Mouse (Mus musculus): ENCODE results near the gene Hrnr. TPM values are rescaled to one million over a fixed set of nuclear protein-coding genes. Genes with fewer than 3 reads are reported as not detected.
A peak's percentile ranks its signal among the peaks of the same experiment; 100 is the strongest.

The Hrnr gene
- polyA plus RNA-seq, 2 experiments = 0.23 to 1.4 TPM

DNA sequence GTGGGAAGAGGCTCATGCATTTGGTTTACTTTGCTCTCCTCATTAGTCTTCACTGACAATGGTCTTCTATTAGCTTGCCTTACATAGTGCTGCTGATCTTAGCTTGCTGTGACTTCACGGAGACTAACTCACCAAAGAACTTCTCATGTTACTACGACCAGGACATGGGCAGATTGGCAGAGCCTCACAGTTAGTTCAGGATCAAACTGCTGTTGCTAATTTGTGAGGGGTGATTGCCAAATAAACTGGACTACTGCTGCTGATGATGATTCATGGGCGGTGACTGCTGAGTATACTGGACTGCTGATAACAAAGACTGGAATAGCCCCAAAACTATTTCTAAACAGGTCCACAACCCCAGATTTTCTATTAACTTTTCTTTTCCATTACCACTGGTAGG is 8.2 kb upstream of the Hrnr start:
- no peak overlapping the region for H3K4me2 ChIP-seq (replicated peaks; ENCODE audit: low read depth, low read length, severe bottlenecking)
- no peak for TF ChIP-seq POLR2A (IDR thresholded peaks at IDR 0.05; ENCODE audit: borderline replicate concordance, extremely low read depth, insufficient read depth, insufficient read length)
- WGBS = 61% methylated on average over 3 of the region's 3 CpGs

DNA sequence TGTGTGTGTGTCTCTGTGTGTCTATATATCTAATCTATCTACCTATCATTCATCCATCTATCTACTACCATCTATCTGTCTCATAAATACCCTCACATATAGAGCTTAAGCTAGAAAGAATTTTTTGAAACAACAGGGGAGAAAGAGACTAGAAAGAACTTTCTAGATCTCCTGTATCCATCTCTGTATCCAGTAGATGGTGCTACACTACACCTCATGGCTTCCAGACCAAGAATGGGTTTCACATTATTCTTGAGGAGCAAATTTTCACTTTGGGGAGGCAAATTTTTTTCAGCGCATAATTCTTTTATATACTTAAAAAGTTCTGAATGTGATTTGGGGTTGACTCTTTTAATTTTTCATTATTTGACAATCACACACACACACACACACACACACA is 5.2 kb upstream of the Hrnr start:
- TF ChIP-seq POLR2A (IDR thresholded peaks at IDR 0.05; ENCODE audit: borderline replicate concordance, extremely low read depth, insufficient read depth, insufficient read length) = no peak
- no peaks in the 10 kb centered on the region for H3K4me1 ChIP-seq (ENCODE audit: control insufficient read depth, insufficient read depth, low read length)
- no peak overlapping the region for H3K9ac ChIP-seq (ENCODE audit: low read depth, low read length, severe bottlenecking)
- H3K9me3 ChIP-seq (ENCODE audit: control insufficient read depth, low read length) = no peaks in the 10 kb centered on the region
- H3K36me3 ChIP-seq (ENCODE audit: control insufficient read depth, insufficient read depth, low read length) = no peaks in the 10 kb centered on the region
- 90% methylated on average over 1 of the region's 1 CpGs for WGBS
- ATAC-seq (ENCODE audit: low FRiP score, low read depth) = no peak
- DNase-seq (ENCODE audit: low spot score) = no peak
- H3K27ac ChIP-seq (replicated peaks; ENCODE audit: low read depth, low read length) = no peak overlapping the region
- no peak overlapping the region for H3K4me2 ChIP-seq (replicated peaks; ENCODE audit: low read depth, low read length, severe bottlenecking)
- no peaks in the 10 kb centered on the region for H3K27me3 ChIP-seq (ENCODE audit: control insufficient read depth, insufficient read depth, low read length)
- H3K4me3 ChIP-seq (replicated peaks; ENCODE audit: low read length) = no peak overlapping the region

More for the DNA sequence above, 8.2 kb upstream of the Hrnr start:
- no peak overlapping the region for H3K27ac ChIP-seq (replicated peaks; ENCODE audit: low read depth, low read length)
- H3K9ac ChIP-seq (ENCODE audit: low read depth, low read length, severe bottlenecking) = no peak overlapping the region
- no peaks in the 10 kb centered on the region for H3K4me1 ChIP-seq (ENCODE audit: control insufficient read depth, insufficient read depth, low read length)
- no peaks in the 10 kb centered on the region for H3K9me3 ChIP-seq (ENCODE audit: control insufficient read depth, low read length)
- no peaks in the 10 kb centered on the region for H3K27me3 ChIP-seq (ENCODE audit: control insufficient read depth, insufficient read depth, low read length)
- H3K4me3 ChIP-seq (replicated peaks; ENCODE audit: low read length) = no peak overlapping the region
- DNase-seq (ENCODE audit: low spot score) (no peak), ATAC-seq (ENCODE audit: low FRiP score, low read depth) (no peak)
- no peaks in the 10 kb centered on the region for H3K36me3 ChIP-seq (ENCODE audit: control insufficient read depth, insufficient read depth, low read length)

DNA sequence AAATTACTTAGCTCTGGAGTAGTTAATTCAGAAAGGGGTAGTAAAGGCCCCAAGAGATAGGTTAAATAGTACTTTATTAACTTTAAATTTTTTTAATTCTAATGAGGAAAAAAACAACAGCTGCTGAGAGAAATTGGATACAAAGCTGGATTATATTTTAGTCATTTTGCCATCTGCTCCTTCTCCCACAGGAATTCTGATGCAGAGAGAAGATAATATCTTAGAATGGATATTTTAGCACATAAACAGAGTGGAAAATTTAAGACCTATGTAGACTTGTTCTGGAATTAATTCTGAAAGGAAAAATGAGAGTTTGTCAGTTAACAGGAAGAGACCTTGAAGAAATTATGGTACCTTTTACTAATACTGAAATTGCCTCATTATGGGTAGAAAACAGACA is 18.2 kb downstream of the Hrnr start:
- Histone ChIP-seq H3K9ac (ENCODE audit: low read depth, low read length, severe bottlenecking) (no peak overlapping the region), H3K36me3 (ENCODE audit: control insufficient read depth, insufficient read depth, low read length) (no peaks in the 10 kb centered on the region), H3K4me1 (ENCODE audit: control insufficient read depth, insufficient read depth, low read length) (no peaks in the 10 kb centered on the region), H3K27ac (replicated peaks; ENCODE audit: low read depth, low read length) (no peak overlapping the region), H3K4me3 (replicated peaks; ENCODE audit: low read length) (no peak overlapping the region), H3K27me3 (ENCODE audit: control insufficient read depth, insufficient read depth, low read length) (no peaks in the 10 kb centered on the region), H3K9me3 (ENCODE audit: control insufficient read depth, low read length) (no peaks in the 10 kb centered on the region), H3K4me2 (replicated peaks; ENCODE audit: low read depth, low read length, severe bottlenecking) (no peak overlapping the region)
- no peak for TF ChIP-seq POLR2A (IDR thresholded peaks at IDR 0.05; ENCODE audit: borderline replicate concordance, extremely low read depth, insufficient read depth, insufficient read length)
- ATAC-seq (ENCODE audit: low FRiP score, low read depth) (no peak), DNase-seq (ENCODE audit: low spot score) (no peak)

DNA sequence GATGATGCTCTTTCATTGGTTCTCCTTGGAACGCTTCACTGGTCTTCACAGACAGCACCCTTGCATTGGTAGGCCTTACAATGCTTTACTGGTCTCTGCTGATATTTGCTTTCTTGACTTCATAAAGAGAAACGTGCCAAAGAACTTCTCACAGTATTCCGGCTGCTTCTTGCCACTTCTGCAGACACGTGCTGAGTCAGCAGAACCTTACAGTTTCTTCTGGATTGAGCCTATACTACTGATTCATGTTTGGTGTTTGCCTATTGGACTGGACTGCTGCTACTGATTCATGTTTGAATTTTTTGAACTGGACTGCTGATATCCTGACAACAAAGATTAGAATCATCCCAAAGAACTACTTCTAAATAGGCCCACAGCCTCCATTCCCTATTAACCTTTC is 20.5 kb downstream of the Hrnr start:
- ATAC-seq (ENCODE audit: low FRiP score, low read depth) (no peak), DNase-seq (ENCODE audit: low spot score) (no peak)
- no peak for TF ChIP-seq POLR2A (IDR thresholded peaks at IDR 0.05; ENCODE audit: borderline replicate concordance, extremely low read depth, insufficient read depth, insufficient read length)
- H3K4me3 ChIP-seq (replicated peaks; ENCODE audit: low read length) = no peak overlapping the region
- H3K4me2 ChIP-seq (replicated peaks; ENCODE audit: low read depth, low read length, severe bottlenecking) = no peak overlapping the region
- no peaks in the 10 kb centered on the region for H3K36me3 ChIP-seq (ENCODE audit: control insufficient read depth, insufficient read depth, low read length)
- no peaks in the 10 kb centered on the region for H3K4me1 ChIP-seq (ENCODE audit: control insufficient read depth, insufficient read depth, low read length)
- no peak overlapping the region for H3K9ac ChIP-seq (ENCODE audit: low read depth, low read length, severe bottlenecking)
- H3K27ac ChIP-seq (replicated peaks; ENCODE audit: low read depth, low read length) = no peak overlapping the region
- H3K27me3 ChIP-seq (ENCODE audit: control insufficient read depth, insufficient read depth, low read length) = no peaks in the 10 kb centered on the region
- no peaks in the 10 kb centered on the region for H3K9me3 ChIP-seq (ENCODE audit: control insufficient read depth, low read length)
- WGBS = 81% methylated on average over 4 of the region's 4 CpGs

DNA sequence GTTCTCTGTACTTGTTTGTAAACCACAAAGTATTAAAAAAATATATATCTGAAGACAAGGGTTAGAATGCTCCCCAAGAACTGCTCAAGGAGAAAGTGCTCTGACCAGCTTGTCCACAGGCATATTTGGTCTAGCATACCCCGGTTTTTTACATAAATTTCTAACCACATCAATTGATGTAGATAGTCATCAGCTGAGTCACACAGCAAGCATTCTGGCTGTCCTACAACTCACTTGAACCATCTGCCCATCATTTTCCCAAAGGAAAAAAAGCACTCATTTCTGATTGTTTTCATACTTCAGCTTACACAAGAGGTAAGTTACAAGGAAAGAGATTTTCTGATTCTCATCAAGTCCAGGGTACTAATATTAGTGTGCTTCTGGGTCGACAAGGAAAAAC is 27.3 kb downstream of the Hrnr start:
- Histone ChIP-seq H3K36me3 (ENCODE audit: control insufficient read depth, insufficient read depth, low read length) (no peaks in the 10 kb centered on the region), H3K27me3 (ENCODE audit: control insufficient read depth, insufficient read depth, low read length) (no peaks in the 10 kb centered on the region), H3K4me2 (replicated peaks; ENCODE audit: low read depth, low read length, severe bottlenecking) (no peak overlapping the region), H3K9me3 (ENCODE audit: control insufficient read depth, low read length) (no peaks in the 10 kb centered on the region), H3K27ac (replicated peaks; ENCODE audit: low read depth, low read length) (no peak overlapping the region), H3K9ac (ENCODE audit: low read depth, low read length, severe bottlenecking) (no peak overlapping the region), H3K4me1 (ENCODE audit: control insufficient read depth, insufficient read depth, low read length) (no peaks in the 10 kb centered on the region), H3K4me3 (replicated peaks; ENCODE audit: low read length) (no peak overlapping the region)
- 69% methylated on average over 2 of the region's 2 CpGs for WGBS
- no peak for DNase-seq (ENCODE audit: low spot score)
- TF ChIP-seq POLR2A (IDR thresholded peaks at IDR 0.05; ENCODE audit: borderline replicate concordance, extremely low read depth, insufficient read depth, insufficient read length) = no peak
- ATAC-seq (ENCODE audit: low FRiP score, low read depth) = no peak

DNA sequence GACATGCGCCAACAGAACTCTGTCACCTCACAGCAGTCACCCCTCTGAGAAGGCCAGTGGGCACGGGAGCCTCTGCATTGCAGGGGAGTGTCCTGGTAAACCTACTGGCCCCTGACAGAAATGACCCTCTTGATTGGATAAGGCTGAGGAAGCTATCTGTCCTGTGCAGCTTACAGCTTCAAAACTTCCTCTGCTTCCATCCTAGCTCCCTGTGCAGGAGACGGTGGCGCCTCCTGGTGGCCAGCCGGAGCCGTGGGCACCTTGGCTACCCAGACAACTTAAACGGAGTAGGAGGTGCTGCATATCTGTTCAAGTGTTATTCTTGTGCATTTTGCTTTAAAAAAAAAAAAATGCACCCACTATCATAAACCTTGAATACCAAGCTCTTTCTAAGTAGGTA is 40.5 kb downstream of the Hrnr start:
- H3K4me3 ChIP-seq (replicated peaks; ENCODE audit: low read length) = no peak overlapping the region
- no peak overlapping the region for H3K27ac ChIP-seq (replicated peaks; ENCODE audit: low read depth, low read length)
- 25% methylated on average over 7 of the region's 7 CpGs for WGBS
- H3K4me2 ChIP-seq (replicated peaks; ENCODE audit: low read depth, low read length, severe bottlenecking) = no peak overlapping the region
- no peak overlapping the region for H3K9ac ChIP-seq (ENCODE audit: low read depth, low read length, severe bottlenecking)
- H3K9me3 ChIP-seq (ENCODE audit: control insufficient read depth, low read length) = no peaks in the 10 kb centered on the region
- ATAC-seq (ENCODE audit: low FRiP score, low read depth) = no peak
- no peaks in the 10 kb centered on the region for H3K4me1 ChIP-seq (ENCODE audit: control insufficient read depth, insufficient read depth, low read length)
- TF ChIP-seq POLR2A (IDR thresholded peaks at IDR 0.05; ENCODE audit: borderline replicate concordance, extremely low read depth, insufficient read depth, insufficient read length) = no peak
- no peaks in the 10 kb centered on the region for H3K27me3 ChIP-seq (ENCODE audit: control insufficient read depth, insufficient read depth, low read length)
- DNase-seq (ENCODE audit: low spot score) = peak; percentile 7
- H3K36me3 ChIP-seq (ENCODE audit: control insufficient read depth, insufficient read depth, low read length) = no peaks in the 10 kb centered on the region
